Mouse (Mus musculus): Measurements from ENCODE around the gene Sel1l. TPM values are rescaled to one million over a fixed set of nuclear protein-coding genes. Genes with fewer than 3 reads are reported as not detected.

Sel1l gene
- polyA plus RNA-seq, 1 experiment from 2014 or later = 104 TPM

- H3K27ac ChIP-seq (ENCODE audit: low read depth) = no peak overlapping the region
- DNase-seq = peak; percentile 27
These were observed 83.5 kb downstream of the Sel1l start for GRCm38 (mm10) chr12:91765504-91765903.

GRCm38 (mm10) chr12:91765054-91765453 is 83.9 kb downstream of the Sel1l start:
- H3K4me1 ChIP-seq (ENCODE audit: insufficient read depth) = peaks cover 11% of the 10 kb centered on the region
- no peak for ATAC-seq (ENCODE audit: insufficient read depth)
- 7% methylated on average over 2 of the region's 2 CpGs for WGBS
- no peak overlapping the region for H3K9ac ChIP-seq
- H3K27ac ChIP-seq (ENCODE audit: low read depth) = peak overlapping the region; percentile 12; the same call in 1 of the 2 replicates
- peak; percentile 50 for DNase-seq
- no peaks in the 10 kb centered on the region for H3K36me3 ChIP-seq (ENCODE audit: insufficient read depth)
- TF ChIP-seq CTCF (IDR thresholded peaks at IDR 0.05; ENCODE audit: low read depth) = no peak
- H3K27me3 ChIP-seq (ENCODE audit: insufficient read depth, low read length) = no peaks in the 10 kb centered on the region
- H3K9me3 ChIP-seq (ENCODE audit: low read depth, low read length) = no peaks in the 10 kb centered on the region
- H3K4me3 ChIP-seq (ENCODE audit: low read depth, low read length) = no peak overlapping the region
- no peak overlapping the region for H3K4me2 ChIP-seq

More at GRCm38 (mm10) chr12:91765504-91765903, 83.5 kb downstream of the Sel1l start:
- H3K4me3 ChIP-seq (ENCODE audit: low read depth, low read length) = no peak overlapping the region
- TF ChIP-seq CTCF (IDR thresholded peaks at IDR 0.05; ENCODE audit: low read depth) = no peak
- WGBS = 48% methylated on average over 13 of the region's 13 CpGs
- ATAC-seq (ENCODE audit: insufficient read depth) = no peak
- no peaks in the 10 kb centered on the region for H3K9me3 ChIP-seq (ENCODE audit: low read depth, low read length)
- no peak overlapping the region for H3K9ac ChIP-seq
- H3K4me1 ChIP-seq (ENCODE audit: insufficient read depth) = peaks cover 11% of the 10 kb centered on the region
- 0 out of 2 replicates have a peak overlapping the region, but pooled peaks have one; percentile 21 for H3K4me2 ChIP-seq
- no peaks in the 10 kb centered on the region for H3K36me3 ChIP-seq (ENCODE audit: insufficient read depth)
- H3K27me3 ChIP-seq (ENCODE audit: insufficient read depth, low read length) = no peaks in the 10 kb centered on the region

- ATAC-seq (ENCODE audit: insufficient read depth) = peak; percentile 23; the same call in 1 of the 2 replicates
These were observed 84.5 kb downstream of the Sel1l start for GRCm38 (mm10) chr12:91764471-91764870.

GRCm38 (mm10) chr12:91759836-91760235 is 89.1 kb downstream of the Sel1l start:
- Histone ChIP-seq H3K27me3 (ENCODE audit: insufficient read depth, low read length) (no peaks in the 10 kb centered on the region), H3K4me3 (ENCODE audit: low read depth, low read length) (no peak overlapping the region), H3K4me2 (no peak overlapping the region), H3K4me1 (ENCODE audit: insufficient read depth) (peaks cover 5% of the 10 kb centered on the region; the same call in 1 of the 2 replicates), H3K27ac (ENCODE audit: low read depth) (no peak overlapping the region), H3K36me3 (ENCODE audit: insufficient read depth) (no peaks in the 10 kb centered on the region), H3K9ac (no peak overlapping the region), H3K9me3 (ENCODE audit: low read depth, low read length) (no peaks in the 10 kb centered on the region)
- WGBS = 61% methylated on average over 3 of the region's 3 CpGs
- TF ChIP-seq CTCF (IDR thresholded peaks at IDR 0.05; ENCODE audit: low read depth) = no peak
- ATAC-seq (ENCODE audit: insufficient read depth) (no peak), DNase-seq (no peak)

More at GRCm38 (mm10) chr12:91764471-91764870, 84.5 kb downstream of the Sel1l start:
- Histone ChIP-seq H3K27ac (ENCODE audit: low read depth) (no peak overlapping the region), H3K27me3 (ENCODE audit: insufficient read depth, low read length) (no peaks in the 10 kb centered on the region), H3K9ac (no peak overlapping the region), H3K4me2 (no peak overlapping the region), H3K4me3 (ENCODE audit: low read depth, low read length) (no peak overlapping the region), H3K9me3 (ENCODE audit: low read depth, low read length) (no peaks in the 10 kb centered on the region), H3K4me1 (ENCODE audit: insufficient read depth) (peaks cover 11% of the 10 kb centered on the region), H3K36me3 (ENCODE audit: insufficient read depth) (no peaks in the 10 kb centered on the region)
- no peak for TF ChIP-seq CTCF (IDR thresholded peaks at IDR 0.05; ENCODE audit: low read depth)
- no peak for DNase-seq
- WGBS = 63% methylated on average over 2 of the region's 2 CpGs

- H3K27ac ChIP-seq (ENCODE audit: low read depth) = no peak overlapping the region
- no peaks in the 10 kb centered on the region for H3K27me3 ChIP-seq (ENCODE audit: insufficient read depth, low read length)
- no peaks in the 10 kb centered on the region for H3K36me3 ChIP-seq (ENCODE audit: insufficient read depth)
- no peaks in the 10 kb centered on the region; the same call in 1 of the 2 replicates for H3K4me1 ChIP-seq (ENCODE audit: insufficient read depth)
- ATAC-seq (ENCODE audit: insufficient read depth) (peak; percentile 29; the same call in 1 of the 2 replicates), DNase-seq (no peak)
- no peak overlapping the region for H3K4me3 ChIP-seq (ENCODE audit: low read depth, low read length)
- TF ChIP-seq CTCF (IDR thresholded peaks at IDR 0.05; ENCODE audit: low read depth) = no peak
- no peak overlapping the region for H3K4me2 ChIP-seq
- H3K9ac ChIP-seq = no peak overlapping the region
- no peaks in the 10 kb centered on the region for H3K9me3 ChIP-seq (ENCODE audit: low read depth, low read length)
- WGBS = 83% methylated on average over 13 of the region's 13 CpGs
These were observed 90.9 kb downstream of the Sel1l start for GRCm38 (mm10) chr12:91757854-91758562.

- WGBS = 23% methylated on average over 5 of the region's 5 CpGs
- ATAC-seq (ENCODE audit: insufficient read depth) = peak; percentile 84
- peak; percentile 64 for DNase-seq
These were observed 92.3 kb downstream of the Sel1l start for GRCm38 (mm10) chr12:91756562-91757166.

More at GRCm38 (mm10) chr12:91756562-91757166, 92.3 kb downstream of the Sel1l start:
- no peak for TF ChIP-seq CTCF (IDR thresholded peaks at IDR 0.05; ENCODE audit: low read depth)
- Histone ChIP-seq H3K4me2 (peak overlapping the region; percentile 22; the same call in 1 of the 2 replicates), H3K36me3 (ENCODE audit: insufficient read depth) (no peaks in the 10 kb centered on the region), H3K4me3 (ENCODE audit: low read depth, low read length) (no peak overlapping the region), H3K4me1 (ENCODE audit: insufficient read depth) (no peaks in the 10 kb centered on the region; the same call in 1 of the 2 replicates), H3K9me3 (ENCODE audit: low read depth, low read length) (no peaks in the 10 kb centered on the region), H3K27me3 (ENCODE audit: insufficient read depth, low read length) (no peaks in the 10 kb centered on the region), H3K27ac (ENCODE audit: low read depth) (no peak overlapping the region), H3K9ac (no peak overlapping the region)

Small RNA genes lying within 50 kb of the gene (microRNA-seq; reads per million reads assigned to microRNA genes)
- not detected for gene Gm22015 (ENCODE audit: borderline number of aligned reads)

Other genes with a start within 250 kb of the Sel1l start
- 8.7 and 10.6 TPM in 2 replicates for gene Ston2, start 60.8 kb downstream of the Sel1l start, polyA plus RNA-seq (2014; fragmentation: Nextera tagmentation; extraction: Ambion mirVana)